Mouse (Mus musculus) ES-E14 (cell line): ENCODE results near the gene Os9.
"Not testable (repeated sequence)": the region's sequence is repeated elsewhere in the genome, so short reads cannot be mapped to it uniquely, and the experiment has no call there.

ENCODE experiments used
- HCFC1 ChIP-seq: IDR thresholded peaks from 2 replicates; pipeline ENCODE4 v1.6.1; 2012; ENCODE audit warnings: low read length, inconsistent platforms, borderline replicate concordance; ENCODE audit not compliant: insufficient read depth
- MAFK ChIP-seq: IDR thresholded peaks from 2 replicates; pipeline ENCODE4 v1.6.1; 2014; ENCODE audit warnings: mild to moderate bottlenecking, low read depth, low read length, inconsistent platforms; ENCODE audit not compliant: insufficient read depth

- TF ChIP-seq MAFK, HCFC1: not testable (repeated sequence)
Measured at GRCm38 (mm10) chr10:127072270-127072669, 48.7 kb downstream of the Os9 start.
